In the genomic region with DNA sequence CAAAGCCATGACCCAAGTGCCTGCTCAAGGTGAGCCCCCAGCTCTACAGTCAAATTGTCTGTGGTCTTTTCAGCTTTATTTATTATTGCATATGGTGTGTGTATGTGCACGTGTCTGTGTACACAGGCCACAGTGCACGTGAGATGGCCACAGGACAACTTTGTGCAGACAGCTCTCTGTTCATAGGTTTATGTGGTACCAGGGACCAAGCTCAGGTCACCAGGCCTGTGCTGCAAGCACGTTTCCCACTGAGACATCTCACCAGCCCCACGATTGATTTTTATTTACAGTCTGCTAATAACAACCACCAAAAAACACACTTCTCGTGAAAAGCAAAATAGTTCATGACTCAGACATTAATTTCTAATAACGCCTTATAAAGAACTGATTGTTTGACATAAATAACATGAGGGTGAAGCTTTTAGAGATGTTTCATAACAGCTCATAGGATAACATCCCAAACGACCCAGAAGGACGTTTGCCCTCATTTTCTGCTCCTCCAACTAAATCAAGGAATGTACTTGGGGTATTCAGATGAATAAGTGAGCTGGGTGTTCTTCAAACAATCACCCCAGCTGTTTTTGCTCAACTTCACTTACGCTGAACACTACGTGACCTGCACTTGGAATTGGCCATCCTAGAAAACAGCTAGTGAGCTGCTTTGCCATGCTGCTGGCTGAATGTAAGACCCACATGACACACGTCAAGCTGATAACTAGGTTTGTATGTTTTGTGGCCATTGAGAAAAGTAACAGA, we compare ENCODE assay signal across 28 mouse cellular contexts. TPM values are rescaled to one million over a fixed set of nuclear protein-coding genes. Genes with fewer than 3 reads are reported as not detected.
"Had no signal": no experiment of that assay in that cellular context is flagged by ENCODE, and none has a peak within 500 bp of the region (broad histone marks: within the 10 kb centered on the region; RNA-seq: fewer than 3 reads in every experiment).

No protein-coding gene starts in this region.

- DNase-seq: forebrain, postnatal 0 days; gastrocnemius, postnatal 14 days; gastrocnemius, postnatal 36 days; heart, adult 2 months; heart, postnatal 14 days; heart, postnatal 36 days; kidney, adult 11 months; kidney, adult 2 months; kidney, adult 9 months; kidney, postnatal 14 days; kidney, postnatal 36 days; layer of hippocampus, adult 9-11 months; layer of hippocampus, postnatal 36 days; left cerebral cortex, postnatal 4 days had no signal

- H3K4me3 ChIP-seq: forebrain, embryonic 15.5 days; heart, adult 2 months; heart, embryonic 13.5 days; heart, embryonic 15.5 days; hindbrain, embryonic 13.5 days; hindbrain, embryonic 15.5 days; kidney, embryonic 15.5 days; limb, embryonic 13.5 days had no signal

- H3K27ac ChIP-seq: forebrain, embryonic 15.5 days; heart, adult 2 months; heart, embryonic 13.5 days; heart, embryonic 15.5 days; hindbrain, embryonic 13.5 days; hindbrain, embryonic 15.5 days; hindbrain, postnatal 0 days; kidney, embryonic 15.5 days; kidney, postnatal 0 days; limb, embryonic 13.5 days had no signal

- H3K36me3 ChIP-seq: forebrain, embryonic 15.5 days; heart, embryonic 13.5 days; heart, embryonic 15.5 days; hindbrain, embryonic 13.5 days; hindbrain, embryonic 15.5 days; kidney, embryonic 15.5 days; limb, embryonic 13.5 days had no signal

- H3K4me1 ChIP-seq: forebrain, embryonic 15.5 days; heart, embryonic 13.5 days; heart, embryonic 15.5 days; hindbrain, embryonic 13.5 days; hindbrain, embryonic 15.5 days; kidney, embryonic 15.5 days; limb, embryonic 13.5 days had no signal

- H3K9ac ChIP-seq: forebrain, embryonic 15.5 days; forebrain, postnatal 0 days; heart, embryonic 13.5 days; heart, embryonic 15.5 days; hindbrain, embryonic 13.5 days; hindbrain, embryonic 15.5 days; kidney, embryonic 15.5 days; limb, embryonic 13.5 days had no signal

- H3K9me3 ChIP-seq: forebrain, embryonic 15.5 days; heart, embryonic 13.5 days; heart, embryonic 15.5 days; hindbrain, embryonic 13.5 days; hindbrain, embryonic 15.5 days; kidney, embryonic 15.5 days; limb, embryonic 13.5 days had no signal

- H3K4me2 ChIP-seq: forebrain, embryonic 15.5 days; heart, embryonic 11.5 days; heart, embryonic 13.5 days; heart, embryonic 15.5 days; hindbrain, embryonic 13.5 days; hindbrain, embryonic 15.5 days; kidney, embryonic 15.5 days; limb, embryonic 13.5 days had no signal

- H3K27me3 ChIP-seq: forebrain, embryonic 15.5 days; heart, embryonic 13.5 days; heart, embryonic 15.5 days; hindbrain, embryonic 13.5 days; hindbrain, embryonic 15.5 days; kidney, embryonic 15.5 days; limb, embryonic 13.5 days had no signal

- ATAC-seq: forebrain, embryonic 15.5 days; forebrain, postnatal 0 days; hindbrain, postnatal 0 days; intestine, embryonic 16.5 days had no signal

RNA-seq across cellular contexts. Expression of gene Atp8b4, which starts 15.0 kb away (rescaled TPM):
- total RNA-seq: forebrain, postnatal 0 days; layer of hippocampus, adult 18-20 months; layer of hippocampus, postnatal 36 days; left cerebral cortex, postnatal 10 days; left cerebral cortex, postnatal 25 days had no signal
- polyA plus RNA-seq: hindbrain, postnatal 0 days had no signal
